Mouse (Mus musculus): ENCODE results near the gene Fadd.

- TF ChIP-seq CTCF (IDR thresholded peaks at IDR 0.05; ENCODE audit: insufficient read depth, low read length): no peak
- no peak for TF ChIP-seq POLR2A (IDR thresholded peaks at IDR 0.05; ENCODE audit: borderline replicate concordance, extremely low read depth, low read depth, low read length)
Observed at GRCm38 (mm10) chr7:144529851-144530250, 52.4 kb downstream of the Fadd start.

Data from lung, adult 2 months (tissue).